Mouse (Mus musculus): Measurements from ENCODE around the gene Nyap2. TPM values are rescaled to one million over a fixed set of nuclear protein-coding genes. Genes with fewer than 3 reads are reported as not detected.
"Not testable (repeated sequence)": the region's sequence is repeated elsewhere in the genome, so short reads cannot be mapped to it uniquely, and the experiment has no call there.

Gene Nyap2
- total RNA-seq, 2 experiments from 2014 or later, result 38.6 to 39.4 TPM

- intact Hi-C loops (cut with DNase I), result no loop called here
Measured at GRCm38 (mm10) chr1:81173303-81173702, 96.6 kb downstream of the Nyap2 start.

GRCm38 (mm10) chr1:81179725-81180124, 103.0 kb downstream of the Nyap2 start:
- intact Hi-C loops (cut with DNase I), result no loop called here
- DNase-seq, result no peak

More at GRCm38 (mm10) chr1:81173303-81173702, 96.6 kb downstream of the Nyap2 start:
- DNase-seq, result no peak

- intact Hi-C loops (cut with DNase I), result no loop called here
- DNase-seq, result no peak
Measured at GRCm38 (mm10) chr1:81180686-81181085, 103.9 kb downstream of the Nyap2 start.

- intact Hi-C loops (cut with DNase I), result no loop called here
- DNase-seq, result no peak
Measured at GRCm38 (mm10) chr1:81209536-81209935, 132.8 kb downstream of the Nyap2 start.

- no peak for DNase-seq
- intact Hi-C loops (cut with DNase I), result no loop called here
Measured at GRCm38 (mm10) chr1:81211491-81211890, 134.7 kb downstream of the Nyap2 start.

- intact Hi-C loops (cut with DNase I), result no loop called here
- DNase-seq, result no peak
Measured at GRCm38 (mm10) chr1:81219790-81220189, 143.0 kb downstream of the Nyap2 start.

GRCm38 (mm10) chr1:81231759-81232406, 155.1 kb downstream of the Nyap2 start:
- no peak for DNase-seq
- intact Hi-C loops (cut with DNase I), result no loop called here

- DNase-seq; intact Hi-C loops (cut with DNase I): not testable (repeated sequence)
Measured at GRCm38 (mm10) chr1:81232407-81232789, 155.6 kb downstream of the Nyap2 start.

GRCm38 (mm10) chr1:81248447-81249205, 171.9 kb downstream of the Nyap2 start:
- no peak for DNase-seq
- intact Hi-C loops (cut with DNase I), result no loop called here

- intact Hi-C loops (cut with DNase I), result no loop called here
- DNase-seq, result no peak
Measured at GRCm38 (mm10) chr1:81250068-81250467, 173.3 kb downstream of the Nyap2 start.

- DNase-seq, result no peak
- intact Hi-C loops (cut with DNase I), result no loop called here
Measured at GRCm38 (mm10) chr1:81266441-81266840, 189.7 kb downstream of the Nyap2 start.

GRCm38 (mm10) chr1:81280978-81281377, 204.2 kb downstream of the Nyap2 start:
- no peak for DNase-seq

GRCm38 (mm10) chr1:81285633-81286032, 208.9 kb downstream of the Nyap2 start:
- intact Hi-C loops (cut with DNase I), result loop anchor here (5.0 kb wide), 1 partner anchor 453 kb away; no protein-coding TSS in a partner anchor
- DNase-seq, result no peak

More at GRCm38 (mm10) chr1:81280978-81281377, 204.2 kb downstream of the Nyap2 start:
- intact Hi-C loops (cut with DNase I), result no loop called here

- intact Hi-C loops (cut with DNase I), result loop anchor here (5.0 kb wide), 1 partner anchor 455 kb away; no protein-coding TSS in a partner anchor
- peak; percentile 33 for DNase-seq
Measured at GRCm38 (mm10) chr1:81287088-81287487, 210.3 kb downstream of the Nyap2 start.

GRCm38 (mm10) chr1:81300735-81301134, 224.0 kb downstream of the Nyap2 start:
- peak; percentile 40 for DNase-seq
- intact Hi-C loops (cut with DNase I), result loop anchor here (5.0 kb wide), 2 partner anchors 783 to 1118 kb away; no protein-coding TSS in a partner anchor

- DNase-seq, result peak; percentile 41
- intact Hi-C loops (cut with DNase I), result loop anchor here (5.0 kb wide), 2 partner anchors 784 to 1119 kb away; no protein-coding TSS in a partner anchor
Measured at GRCm38 (mm10) chr1:81301661-81302060, 224.9 kb downstream of the Nyap2 start.

- intact Hi-C loops (cut with DNase I), result loop anchor here (5.0 kb wide), 2 partner anchors 786 to 1121 kb away; no protein-coding TSS in a partner anchor
- DNase-seq, result no peak
Measured at GRCm38 (mm10) chr1:81303389-81303788, 226.6 kb downstream of the Nyap2 start.

- intact Hi-C loops (cut with DNase I), result no loop called here
- no peak for DNase-seq
Measured at GRCm38 (mm10) chr1:81307407-81307806, 230.7 kb downstream of the Nyap2 start.

GRCm38 (mm10) chr1:81307934-81308333, 231.2 kb downstream of the Nyap2 start:
- intact Hi-C loops (cut with DNase I), result no loop called here
- no peak for DNase-seq

- intact Hi-C loops (cut with DNase I), result no loop called here
- peak; percentile 65 for DNase-seq
Measured at GRCm38 (mm10) chr1:81310087-81310626, 233.4 kb downstream of the Nyap2 start.

GRCm38 (mm10) chr1:81316403-81316994, 239.7 kb downstream of the Nyap2 start:
- intact Hi-C loops (cut with DNase I), result loop anchor here (2.0 to 5.0 kb wide), 3 partner anchors 976 to 1326 kb away; no protein-coding TSS in a partner anchor

More at GRCm38 (mm10) chr1:81316403-81316994, 239.7 kb downstream of the Nyap2 start:
- DNase-seq, result peak; percentile 78

All from left cerebral cortex, postnatal 4 days (tissue).